Mouse (Mus musculus): Measurements from ENCODE around the gene Cfap43. TPM values are rescaled to one million over a fixed set of nuclear protein-coding genes. Genes with fewer than 3 reads are reported as not detected.

Gene Cfap43
- total RNA-seq, 2 experiments from 2014 or later, result not detected

Small RNAs within 50 kb of the gene (microRNA-seq; reads per million reads assigned to microRNA genes)
- 0.67 to 0.72 reads per million in 2 experiments for gene Gm22240 (ENCODE audit: borderline number of aligned reads in 2 of 2)
- 0 reads per million in 2 experiments for gene Mir8090 (ENCODE audit: borderline number of aligned reads in 2 of 2)

Other genes starting within 250 kb of the Cfap43 start
- not detected for gene Col17a1, start 227.2 kb downstream of the Cfap43 start, total RNA-seq (2021)
- gene Sfr1, start 187.6 kb downstream of the Cfap43 start, total RNA-seq (2021), result 10 to 100 TPM; 69.3 to 72.6 TPM
- gene Gsto1, start 64.3 kb downstream of the Cfap43 start, total RNA-seq (2021), result 100 to 1,000 TPM; 171 to 196 TPM
- 1 to 10 TPM; 2.1 to 2.3 TPM for gene Gsto2, start 53.8 kb downstream of the Cfap43 start, total RNA-seq (2021)
- 10 to 100 TPM in 1 of 2 experiments, 1 to 10 TPM in 1; 9.9 to 15.1 TPM for gene Itprip, start within 50 bp of the Cfap43 start, total RNA-seq (2021)
- 1 to 10 TPM; 2.1 to 2.2 TPM for gene Cfap58, start 18.4 kb upstream of the Cfap43 start, total RNA-seq (2021)